Mouse (Mus musculus) limb, embryonic 15.5 days (tissue): Measurements from ENCODE around the gene Nrxn1. TPM values are rescaled to one million over a fixed set of nuclear protein-coding genes. Genes with fewer than 3 reads are reported as not detected.

Experiments used
- ATAC-seq: fragments of 200-750 bp; cut with Nextera tagmentation; 2 replicates; pipeline ENCODE4 v1.8.0; 2017; ENCODE audit warnings: low read depth, moderate TSS enrichment; ENCODE audit not compliant: insufficient number of reproducible peaks, low FRiP score, low TSS enrichment
- H3K27ac ChIP-seq: fragments of 300-500 bp; sonication (generic); 2 replicates; pipeline ENCODE4 v1.5.1; 2015; ENCODE audit warnings: moderate library complexity, mild to moderate bottlenecking, inconsistent platforms
- H3K27me3 ChIP-seq: fragments of 300-500 bp; sonication (generic); 2 replicates; pipeline ENCODE4 v1.6.1; 2015; ENCODE audit warnings: inconsistent platforms
- H3K36me3 ChIP-seq: fragments of 300-500 bp; sonication (generic); 2 replicates; pipeline ENCODE4 v1.6.1; 2015; ENCODE audit warnings: inconsistent platforms
- H3K4me1 ChIP-seq: fragments of 300-500 bp; sonication (generic); 2 replicates; pipeline ENCODE4 v1.6.1; 2015; ENCODE audit warnings: inconsistent platforms
- H3K4me2 ChIP-seq: fragments of 300-500 bp; sonication (generic); 2 replicates; pipeline ENCODE4 v1.6.1; 2015; ENCODE audit warnings: mild to moderate bottlenecking, inconsistent platforms
- H3K4me3 ChIP-seq: fragments of 300-500 bp; sonication (generic); 2 replicates; pipeline ENCODE4 v1.5.1; 2015; ENCODE audit warnings: mild to moderate bottlenecking, inconsistent platforms
- H3K9ac ChIP-seq: fragments of 300-500 bp; sonication (generic); 2 replicates; pipeline ENCODE4 v1.6.1; 2015; ENCODE audit warnings: inconsistent platforms
- H3K9me3 ChIP-seq: fragments of 300-500 bp; sonication (generic); 2 replicates; pipeline ENCODE4 v1.6.1; 2016; ENCODE audit warnings: inconsistent platforms
- WGBS: fragments of 180-500 bp; shearing (Covaris S2); methylation state at CpG from one replicate; pipeline ENCODE4 v1.1.7; 2015; 5-methylcytosine and 5-hydroxymethylcytosine counted together
- polyA plus RNA-seq: library from polyadenylated mRNA; unstranded; fragments of >200 nt; fragmentation: Nextera tagmentation; extraction: Ambion mirVana; gene quantifications from 2 replicates; pipeline ENCODE4 v1.2.1, GENCODE M21; 2015

Nrxn1 gene
- polyA plus RNA-seq, 1 experiment from 2014 or later, result 12.4 TPM

DNA sequence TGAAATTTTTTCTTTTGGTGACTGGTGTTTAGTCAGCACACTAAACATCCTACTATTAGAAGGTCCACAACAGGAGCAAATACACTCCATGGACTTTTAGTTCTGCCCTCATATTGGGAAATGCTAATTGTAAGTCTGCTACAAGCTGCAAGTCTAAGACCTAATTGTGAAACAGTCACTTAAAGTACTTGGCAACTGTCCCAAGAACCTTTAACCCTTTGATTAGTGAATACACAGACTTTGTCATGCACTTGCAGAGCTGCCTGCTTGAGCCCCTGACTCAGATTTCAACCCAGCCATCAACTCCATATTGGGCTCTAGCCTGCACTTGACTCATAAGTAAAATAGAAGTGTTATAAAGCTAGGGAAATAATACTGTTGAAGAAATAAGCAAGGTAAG lies 13.8 kb downstream of the Nrxn1 start:
- no peaks in the 10 kb centered on the region for H3K36me3 ChIP-seq
- ATAC-seq, result no peak
- H3K27ac ChIP-seq, result no peak overlapping the region

GRCm38 (mm10) chr17:91074780-91075179 lies 18.1 kb downstream of the Nrxn1 start:
- Histone ChIP-seq H3K4me3 (no peak overlapping the region), H3K4me1 (no peaks in the 10 kb centered on the region), H3K36me3 (no peaks in the 10 kb centered on the region), H3K9me3 (no peaks in the 10 kb centered on the region), H3K9ac (no peak overlapping the region), H3K27me3 (no peaks in the 10 kb centered on the region), H3K27ac (no peak overlapping the region), H3K4me2 (no peak overlapping the region)
- no peak for ATAC-seq
- 52% methylated on average over 5 of the region's 5 CpGs for WGBS

More for the DNA sequence above, 13.8 kb downstream of the Nrxn1 start:
- Histone ChIP-seq H3K27me3 (no peaks in the 10 kb centered on the region), H3K4me1 (no peaks in the 10 kb centered on the region), H3K4me3 (no peak overlapping the region), H3K4me2 (no peak overlapping the region), H3K9me3 (no peaks in the 10 kb centered on the region), H3K9ac (no peak overlapping the region)

DNA sequence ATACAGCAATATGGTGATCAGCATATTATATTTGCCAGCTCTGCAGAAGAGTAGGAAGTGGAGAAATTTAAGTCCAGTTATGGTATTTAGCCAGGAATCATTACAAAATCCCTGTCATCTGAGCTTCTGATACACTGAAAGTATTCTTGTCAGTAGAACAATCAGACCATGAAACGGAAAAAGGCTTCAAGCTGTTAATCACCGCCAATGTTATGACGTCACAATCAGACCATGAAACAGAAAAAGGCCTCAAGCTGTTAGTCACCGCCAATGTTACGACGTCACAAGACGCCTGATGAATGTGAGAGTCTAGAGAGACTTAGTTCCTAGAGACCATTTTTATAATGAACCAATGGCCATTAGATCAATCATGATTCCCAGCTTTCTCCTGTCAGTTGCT lies 59.4 kb downstream of the Nrxn1 start:
- no peak for ATAC-seq

GRCm38 (mm10) chr17:91025061-91025623 lies 67.7 kb downstream of the Nrxn1 start:
- no peak for ATAC-seq
- H3K9ac ChIP-seq, result no peak overlapping the region
- H3K4me3 ChIP-seq, result no peak overlapping the region

More for the DNA sequence above, 59.4 kb downstream of the Nrxn1 start:
- Histone ChIP-seq H3K36me3 (no peaks in the 10 kb centered on the region), H3K4me2 (no peak overlapping the region), H3K9me3 (no peaks in the 10 kb centered on the region), H3K4me3 (no peak overlapping the region), H3K27ac (no peak overlapping the region), H3K27me3 (no peaks in the 10 kb centered on the region), H3K4me1 (no peaks in the 10 kb centered on the region), H3K9ac (no peak overlapping the region)
- 61% methylated on average over 7 of the region's 7 CpGs for WGBS

DNA sequence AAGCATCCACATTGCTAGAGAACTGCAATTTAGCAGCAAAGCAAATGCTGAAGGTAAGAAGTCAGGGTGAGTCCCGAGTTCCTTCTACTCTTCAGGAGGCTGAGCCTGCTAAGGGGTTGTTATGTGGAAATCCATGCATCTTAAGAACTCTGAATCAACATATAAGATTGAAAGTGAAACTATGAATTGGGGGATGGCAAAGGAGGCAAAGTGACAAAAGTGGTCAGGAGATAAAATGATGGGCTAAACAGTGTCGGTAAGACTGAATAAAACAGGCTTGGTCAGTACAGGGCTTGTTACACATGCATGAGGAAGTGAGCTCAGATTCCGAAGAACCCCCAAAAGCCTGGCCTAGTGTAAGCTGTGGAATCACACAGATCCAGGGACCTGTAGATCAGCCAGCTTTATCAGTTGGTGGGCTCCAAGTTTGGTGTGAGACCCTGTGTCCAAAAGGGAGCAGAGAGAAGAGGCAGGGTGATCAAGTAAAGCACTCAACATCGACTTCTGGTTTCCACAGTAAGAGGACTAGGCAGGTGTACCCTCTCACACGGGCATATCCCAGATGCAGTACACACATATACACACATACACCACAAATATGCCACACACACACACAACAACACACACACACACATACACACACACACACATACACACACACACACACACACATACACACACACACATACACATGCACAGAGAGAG lies 85.3 kb downstream of the Nrxn1 start:
- H3K36me3 ChIP-seq, result no peaks in the 10 kb centered on the region
- H3K4me3 ChIP-seq, result no peak overlapping the region
- H3K27ac ChIP-seq, result no peak overlapping the region
- no peak for ATAC-seq
- no peak overlapping the region for H3K4me2 ChIP-seq
- H3K4me1 ChIP-seq, result no peaks in the 10 kb centered on the region
- H3K9me3 ChIP-seq, result no peaks in the 10 kb centered on the region
- 76% methylated on average over 5 of the region's 5 CpGs for WGBS
- H3K27me3 ChIP-seq, result no peaks in the 10 kb centered on the region
- H3K9ac ChIP-seq, result no peak overlapping the region

More at GRCm38 (mm10) chr17:91025061-91025623, 67.7 kb downstream of the Nrxn1 start:
- H3K27ac ChIP-seq, result no peak overlapping the region
- H3K36me3 ChIP-seq, result no peaks in the 10 kb centered on the region
- no peaks in the 10 kb centered on the region for H3K9me3 ChIP-seq
- H3K4me2 ChIP-seq, result no peak overlapping the region
- no peaks in the 10 kb centered on the region for H3K27me3 ChIP-seq
- WGBS, result 57% methylated on average over 2 of the region's 2 CpGs
- H3K4me1 ChIP-seq, result no peaks in the 10 kb centered on the region

GRCm38 (mm10) chr17:91000389-91000788 lies 92.5 kb downstream of the Nrxn1 start:
- no peaks in the 10 kb centered on the region for H3K9me3 ChIP-seq
- H3K4me2 ChIP-seq, result no peak overlapping the region
- H3K27ac ChIP-seq, result no peak overlapping the region
- no peak overlapping the region for H3K4me3 ChIP-seq
- H3K9ac ChIP-seq, result no peak overlapping the region
- no peaks in the 10 kb centered on the region for H3K4me1 ChIP-seq
- no peaks in the 10 kb centered on the region for H3K27me3 ChIP-seq
- ATAC-seq, result no peak
- no peaks in the 10 kb centered on the region for H3K36me3 ChIP-seq

DNA sequence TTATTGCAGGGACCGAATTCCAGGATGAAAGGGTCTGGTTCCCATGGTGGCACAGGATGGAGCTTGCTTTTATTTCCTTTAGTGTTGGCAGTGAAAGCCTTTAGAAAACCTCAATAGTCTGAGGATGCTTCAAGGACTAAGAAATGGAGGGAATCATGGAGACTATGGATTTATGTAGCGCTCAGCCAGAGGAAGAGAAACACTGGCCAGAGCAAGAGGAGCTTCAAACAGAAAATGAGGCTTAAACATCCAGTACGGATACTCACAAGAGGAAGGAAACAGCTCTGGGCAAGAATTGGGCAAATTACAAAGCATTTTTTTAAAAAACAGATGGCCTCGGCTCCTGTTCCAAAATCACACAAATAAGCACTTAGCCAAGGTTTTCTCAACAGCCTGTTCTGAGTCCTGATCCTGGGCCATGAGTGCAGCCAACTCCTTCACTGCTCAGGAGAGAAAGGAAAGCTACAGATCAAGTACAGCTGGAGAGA lies 93.2 kb downstream of the Nrxn1 start:
- WGBS, result 72% methylated on average over 4 of the region's 4 CpGs
- Histone ChIP-seq H3K9me3 (no peaks in the 10 kb centered on the region), H3K27ac (no peak overlapping the region)

DNA sequence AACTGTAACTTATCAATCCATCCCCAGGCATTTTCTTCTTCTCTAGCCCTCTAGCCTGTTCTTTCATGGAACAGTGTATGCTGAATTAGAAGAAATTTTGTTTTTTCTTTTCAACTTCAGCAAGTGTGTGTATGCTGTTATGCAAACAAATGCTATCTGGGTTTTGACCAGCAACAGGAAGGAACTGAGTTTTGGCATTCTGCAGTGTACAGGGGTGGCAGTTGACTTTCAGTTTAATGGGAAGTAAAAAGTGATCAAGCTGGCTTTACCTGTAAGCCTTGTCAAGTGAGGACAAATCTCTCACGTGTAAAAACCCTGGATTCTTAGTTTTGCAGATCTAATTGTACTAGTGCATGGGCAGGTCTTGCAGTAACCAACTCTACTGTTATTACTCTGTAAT lies 95.2 kb downstream of the Nrxn1 start:
- ATAC-seq, result no peak
- Histone ChIP-seq H3K36me3 (no peaks in the 10 kb centered on the region), H3K27me3 (no peaks in the 10 kb centered on the region), H3K9me3 (no peaks in the 10 kb centered on the region), H3K4me1 (no peaks in the 10 kb centered on the region), H3K4me3 (no peak overlapping the region), H3K4me2 (no peak overlapping the region), H3K9ac (no peak overlapping the region), H3K27ac (no peak overlapping the region)
- 37% methylated on average over 1 of the region's 1 CpGs for WGBS

More for the DNA sequence above, 93.2 kb downstream of the Nrxn1 start:
- no peaks in the 10 kb centered on the region for H3K27me3 ChIP-seq
- no peak overlapping the region for H3K4me3 ChIP-seq
- no peak overlapping the region for H3K9ac ChIP-seq
- no peak overlapping the region for H3K4me2 ChIP-seq
- no peaks in the 10 kb centered on the region for H3K4me1 ChIP-seq
- ATAC-seq, result no peak
- H3K36me3 ChIP-seq, result no peaks in the 10 kb centered on the region

GRCm38 (mm10) chr17:90995436-90995835 lies 97.4 kb downstream of the Nrxn1 start:
- no peak for ATAC-seq
- H3K27me3 ChIP-seq, result no peaks in the 10 kb centered on the region
- H3K9ac ChIP-seq, result no peak overlapping the region
- H3K4me2 ChIP-seq, result no peak overlapping the region
- H3K4me1 ChIP-seq, result no peaks in the 10 kb centered on the region
- 18% methylated on average over 1 of the region's 1 CpGs for WGBS
- H3K36me3 ChIP-seq, result no peaks in the 10 kb centered on the region
- no peak overlapping the region for H3K4me3 ChIP-seq
- H3K27ac ChIP-seq, result no peak overlapping the region
- no peaks in the 10 kb centered on the region for H3K9me3 ChIP-seq

- Histone ChIP-seq H3K4me3 (no peak overlapping the region), H3K9ac (no peak overlapping the region), H3K27me3 (no peaks in the 10 kb centered on the region), H3K4me1 (no peaks in the 10 kb centered on the region), H3K36me3 (no peaks in the 10 kb centered on the region), H3K27ac (no peak overlapping the region), H3K4me2 (no peak overlapping the region), H3K9me3 (no peaks in the 10 kb centered on the region)
- 52% methylated on average over 1 of the region's 1 CpGs for WGBS
- no peak for ATAC-seq
These were observed 98.6 kb downstream of the Nrxn1 start for GRCm38 (mm10) chr17:90994247-90994646.

DNA sequence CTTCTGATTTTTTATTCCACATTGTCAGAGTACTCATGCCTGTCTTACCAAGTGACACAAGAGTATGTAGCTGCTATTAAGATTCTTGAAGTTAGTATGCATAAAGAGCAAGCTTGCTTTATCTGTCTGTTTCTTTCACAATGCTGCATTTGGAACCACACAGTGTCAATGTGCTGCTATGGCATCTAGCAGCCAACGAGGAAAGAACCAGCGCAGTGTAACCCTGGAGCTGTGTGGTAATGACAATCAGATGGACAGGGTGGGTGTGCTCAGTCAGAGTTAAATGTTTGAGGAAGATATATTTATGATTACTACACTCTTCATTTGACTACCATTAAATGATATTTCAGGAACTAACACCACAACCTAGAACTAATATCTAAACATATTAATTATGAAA lies 102.1 kb downstream of the Nrxn1 start:
- WGBS, result 68% methylated on average over 2 of the region's 2 CpGs
- H3K4me2 ChIP-seq, result no peak overlapping the region
- H3K27ac ChIP-seq, result no peak overlapping the region
- H3K4me3 ChIP-seq, result no peak overlapping the region
- no peaks in the 10 kb centered on the region for H3K36me3 ChIP-seq
- H3K4me1 ChIP-seq, result no peaks in the 10 kb centered on the region
- H3K9me3 ChIP-seq, result no peaks in the 10 kb centered on the region
- no peak overlapping the region for H3K9ac ChIP-seq
- no peaks in the 10 kb centered on the region for H3K27me3 ChIP-seq
- ATAC-seq, result no peak

DNA sequence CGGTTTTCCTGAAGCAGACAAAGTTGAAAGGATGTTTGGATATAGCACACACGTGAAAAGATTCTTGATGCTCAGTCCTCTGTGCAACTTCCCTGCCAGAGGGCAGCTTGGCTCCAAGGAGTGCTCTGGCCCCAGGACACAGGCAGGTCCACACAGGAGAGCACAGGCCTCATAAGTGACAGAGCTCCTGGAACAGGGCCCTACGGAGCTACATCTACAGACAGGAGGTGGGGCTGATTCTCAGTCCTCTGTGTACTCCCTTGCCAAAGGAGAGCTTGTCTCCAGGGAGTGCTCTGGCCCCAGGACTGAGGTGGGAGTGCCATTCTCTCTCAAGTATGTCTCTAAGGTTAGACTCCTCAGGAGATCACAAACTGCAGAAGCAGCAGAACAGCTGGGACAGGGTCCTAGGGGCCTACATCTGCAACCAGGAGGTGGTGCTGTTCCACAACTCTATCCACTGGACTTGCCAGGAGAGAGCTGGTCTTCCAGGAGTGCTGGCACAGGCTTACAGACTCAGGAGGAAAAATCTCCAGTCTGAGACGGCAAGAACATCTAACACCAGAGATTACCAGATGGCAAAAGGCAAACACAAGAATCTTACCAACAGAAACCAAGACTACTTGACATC lies 129.9 kb downstream of the Nrxn1 start:
- Histone ChIP-seq H3K9me3 (no peaks in the 10 kb centered on the region), H3K4me3 (no peak overlapping the region), H3K27ac (no peak overlapping the region), H3K27me3 (no peaks in the 10 kb centered on the region), H3K36me3 (no peaks in the 10 kb centered on the region), H3K9ac (no peak overlapping the region), H3K4me2 (no peak overlapping the region), H3K4me1 (no peaks in the 10 kb centered on the region)
- ATAC-seq, result no peak
- 49% methylated on average over 4 of the region's 4 CpGs for WGBS
